20 mouse cellular contexts compared by ENCODE assay signal in genomic region chr10:43004174-43004734, GRCm38 (mm10).
DNase-seq lines count a peak whose midpoint lies in the region; ATAC-seq and TF ChIP-seq lines count a peak whose summit lies in the region.
"Had no signal": no experiment of that assay in that cellular context is flagged by ENCODE, and none has a peak within 500 bp of the region (broad histone marks: within the 10 kb centered on the region; RNA-seq: fewer than 3 reads in every experiment).

No protein-coding gene starts in this region.

- peak; percentile 84 for DNase-seq in heart, adult 11 months
- DNase-seq in heart, postnatal 25 days (ENCODE audit: low spot score), result no peak
- peak; percentile 67 for DNase-seq in kidney, postnatal 0 days (ENCODE audit: low spot score)
- DNase-seq in kidney, postnatal 36 days, result no peak
- peak; percentile 31 for DNase-seq in embryonic facial prominence, embryonic 14.5 days (ENCODE audit: low spot score)
- DNase-seq in thymus, adult 18-20 months, result no peak
- DNase-seq: B cell, adult 2 months; cerebellum, adult 11 months; cerebellum, postnatal 14 days; embryo, embryonic 11 days; gastrocnemius, postnatal 25 days; heart, postnatal 10 days; kidney, postnatal 14 days; lung, adult 2 months; lung, postnatal 4 days had no signal

- H3K4me2 ChIP-seq in kidney, postnatal 0 days (ENCODE audit: low read length), result no peak overlapping the region
- H3K4me2 ChIP-seq in embryonic facial prominence, embryonic 14.5 days (ENCODE audit: low read depth, low read length), result no peak overlapping the region
- H3K4me2 ChIP-seq: midbrain, embryonic 12.5 days had no signal

- intact Hi-C loops in heart, postnatal 25 days (cut with DNase I), result loop anchor here (10.0 kb wide), 1 partner anchor 371 kb away; no protein-coding TSS in a partner anchor

- no peaks in the 10 kb centered on the region for H3K9me3 ChIP-seq in kidney, postnatal 0 days (replicated peaks; ENCODE audit: low read length)
- no peaks in the 10 kb centered on the region for H3K9me3 ChIP-seq in ES-Bruce4 (replicated peaks; ENCODE audit: control insufficient read depth, insufficient read depth, low read length, poor library complexity, severe bottlenecking)
- no peaks in the 10 kb centered on the region for H3K9me3 ChIP-seq in embryonic facial prominence, embryonic 14.5 days (ENCODE audit: control insufficient read depth, low read length)
- H3K9me3 ChIP-seq: heart, embryonic 10.5 days; midbrain, embryonic 12.5 days had no signal

- no peak overlapping the region for H3K9ac ChIP-seq in kidney, postnatal 0 days (ENCODE audit: low read depth, low read length)
- no peak overlapping the region for H3K9ac ChIP-seq in ES-Bruce4 (ENCODE audit: low read depth, poor library complexity, severe bottlenecking)
- no peak overlapping the region for H3K9ac ChIP-seq in embryonic facial prominence, embryonic 14.5 days (ENCODE audit: low read depth, low read length)
- H3K9ac ChIP-seq: midbrain, embryonic 12.5 days had no signal

- peaks cover 8% of the 10 kb centered on the region for H3K4me1 ChIP-seq in kidney, postnatal 0 days (replicated peaks; ENCODE audit: insufficient read depth, low read length)
- H3K4me1 ChIP-seq in ES-Bruce4 (ENCODE audit: control insufficient read depth, insufficient read depth, low read length), result no peaks in the 10 kb centered on the region
- peaks cover 16% of the 10 kb centered on the region for H3K4me1 ChIP-seq in embryonic facial prominence, embryonic 14.5 days (ENCODE audit: control insufficient read depth, insufficient read depth, low read length)

- WGBS in kidney, postnatal 0 days, result 71% methylated on average over 16 of the region's 16 CpGs
- WGBS in embryonic facial prominence, embryonic 14.5 days, result 80% methylated on average over 16 of the region's 16 CpGs

- no peak overlapping the region for H3K4me3 ChIP-seq in kidney, postnatal 0 days (replicated peaks; ENCODE audit: low read depth, low read length)
- H3K4me3 ChIP-seq in ES-Bruce4 (ENCODE audit: low read depth, low read length), result no peak overlapping the region
- no peak overlapping the region for H3K4me3 ChIP-seq in embryonic facial prominence, embryonic 14.5 days (ENCODE audit: low read depth, low read length)
- H3K4me3 ChIP-seq: heart, embryonic 10.5 days; midbrain, embryonic 12.5 days; myocyte had no signal

- no peaks in the 10 kb centered on the region for H3K27me3 ChIP-seq in kidney, postnatal 0 days (ENCODE audit: insufficient read depth, low read length)
- H3K27me3 ChIP-seq in ES-Bruce4 (ENCODE audit: control insufficient read depth, insufficient read depth, low read length, poor library complexity, severe bottlenecking), result no peaks in the 10 kb centered on the region
- H3K27me3 ChIP-seq in embryonic facial prominence, embryonic 14.5 days (replicated peaks; ENCODE audit: control insufficient read depth, insufficient read depth, low read length), result no peaks in the 10 kb centered on the region
- H3K27me3 ChIP-seq: midbrain, embryonic 12.5 days had no signal

- ATAC-seq in kidney, postnatal 0 days (replicated peaks; ENCODE audit: low FRiP score, low read depth), result peak; percentile 57
- peak; percentile 2; the same call in 1 of the 2 replicates for ATAC-seq in embryonic facial prominence, embryonic 14.5 days (ENCODE audit: low read depth)
- ATAC-seq in megakaryocyte, adult 5-6 weeks (ENCODE audit: poor library complexity, severe bottlenecking), result no peak

- no peaks in the 10 kb centered on the region for H3K36me3 ChIP-seq in kidney, postnatal 0 days (ENCODE audit: insufficient read depth, low read length)
- no peaks in the 10 kb centered on the region for H3K36me3 ChIP-seq in ES-Bruce4 (ENCODE audit: control insufficient read depth, insufficient read depth, low read length, poor library complexity, severe bottlenecking)
- H3K36me3 ChIP-seq in embryonic facial prominence, embryonic 14.5 days (ENCODE audit: control insufficient read depth, insufficient read depth, low read length), result no peaks in the 10 kb centered on the region
- H3K36me3 ChIP-seq: heart, embryonic 10.5 days; midbrain, embryonic 12.5 days had no signal

- TF ChIP-seq POLR2A in ES-Bruce4 (IDR thresholded peaks at IDR 0.05; ENCODE audit: insufficient read depth, low read length), result no peak

- TF ChIP-seq CTCF in kidney, postnatal 0 days (IDR thresholded peaks at IDR 0.05; ENCODE audit: low read depth), result peak; percentile 42
- peak; percentile 4 for TF ChIP-seq CTCF in ES-Bruce4 (IDR thresholded peaks at IDR 0.05; ENCODE audit: low read depth, low read length)

- TF ChIP-seq EP300 in ES-Bruce4 (IDR thresholded peaks at IDR 0.05; ENCODE audit: insufficient read depth, low read depth, low read length), result no peak

- no peak overlapping the region for H3K27ac ChIP-seq in kidney, postnatal 0 days
- no peak overlapping the region for H3K27ac ChIP-seq in ES-Bruce4 (ENCODE audit: insufficient read depth, low read length)
- H3K27ac ChIP-seq in embryonic facial prominence, embryonic 14.5 days (replicated peaks; ENCODE audit: low read depth, low read length), result peak overlapping the region; percentile 1; the same call in 1 of the 2 replicates
- H3K27ac ChIP-seq: heart, embryonic 10.5 days; midbrain, embryonic 12.5 days had no signal

Comparison
In these comparisons a context has a peak if more than half of its experiments do, and no peak if none do; other contexts are left out.
1. DNase-seq: peak in heart, adult 11 months (single experiment), kidney, postnatal 0 days (single experiment) and embryonic facial prominence, embryonic 14.5 days (single experiment); none in heart, postnatal 25 days (single experiment), kidney, postnatal 36 days (0 of 2) and thymus, adult 18-20 months (0 of 2).